Mouse (Mus musculus): ENCODE measurements around the gene Utrn. TPM values are rescaled to one million over a fixed set of nuclear protein-coding genes. Genes with fewer than 3 reads are reported as not detected.

Utrn gene
- polyA plus RNA-seq, 1 experiment: 13.9 TPM

GRCm38 (mm10) chr10:12762668-12763067, 106.5 kb downstream of the Utrn start:
- Histone ChIP-seq H3K27me3 (ENCODE audit: control insufficient read depth, insufficient read depth, insufficient read length) (no peaks in the 10 kb centered on the region), H3K36me3 (ENCODE audit: control insufficient read depth, insufficient read depth) (peaks cover 19% of the 10 kb centered on the region), H3ac (ENCODE audit: control insufficient read depth, insufficient read length) (no peak overlapping the region), H3K4me3 (no peak overlapping the region), H3K4me2 (ENCODE audit: low read depth) (no peak overlapping the region), H3K79me2 (ENCODE audit: control insufficient read depth, insufficient read depth) (peaks cover 20% of the 10 kb centered on the region)
- TF ChIP-seq SRF (IDR thresholded peaks at IDR 0.05; ENCODE audit: control insufficient read depth, insufficient read length, low read depth): no peak
- no peak for TF ChIP-seq MYOD1 (IDR thresholded peaks at IDR 0.05; ENCODE audit: control insufficient read depth in 1 of 3, insufficient read length in 2 of 3, low read depth in 2 of 3)
- TF ChIP-seq TCF12 (IDR thresholded peaks at IDR 0.05; ENCODE audit: insufficient read depth, poor library complexity, severe bottlenecking): no peak

GRCm38 (mm10) chr10:12758702-12758988, 110.5 kb downstream of the Utrn start:
- Histone ChIP-seq H3K79me2 (ENCODE audit: control insufficient read depth, insufficient read depth) (peaks cover 17% of the 10 kb centered on the region), H3K36me3 (ENCODE audit: control insufficient read depth, insufficient read depth) (peaks cover 3% of the 10 kb centered on the region), H3K27me3 (ENCODE audit: control insufficient read depth, insufficient read depth, insufficient read length) (no peaks in the 10 kb centered on the region), H3K4me2 (ENCODE audit: low read depth) (peak overlapping the region; percentile 12), H3K4me3 (no peak overlapping the region), H3ac (ENCODE audit: control insufficient read depth, insufficient read length) (no peak overlapping the region)
- TF ChIP-seq USF1 (IDR thresholded peaks at IDR 0.05; ENCODE audit: low read depth): no peak
- TF ChIP-seq MYOD1 (IDR thresholded peaks at IDR 0.05; ENCODE audit: control insufficient read depth in 1 of 3, insufficient read length in 2 of 3, low read depth in 2 of 3): no peak
- TF ChIP-seq TCF12 (IDR thresholded peaks at IDR 0.05; ENCODE audit: insufficient read depth, poor library complexity, severe bottlenecking): no peak
- no peak for TF ChIP-seq SRF (IDR thresholded peaks at IDR 0.05; ENCODE audit: control insufficient read depth, insufficient read length, low read depth)
- no peak for TF ChIP-seq TCF3 (IDR thresholded peaks at IDR 0.05; ENCODE audit: insufficient read length, low read depth)
- TF ChIP-seq CEBPB (IDR thresholded peaks at IDR 0.05; ENCODE audit: insufficient read depth, poor library complexity, severe bottlenecking): no peak
- TF ChIP-seq MAX (IDR thresholded peaks at IDR 0.05; ENCODE audit: low read depth): no peak
- no peak for TF ChIP-seq REST (IDR thresholded peaks at IDR 0.05; ENCODE audit: insufficient read depth, insufficient read length)
- TF ChIP-seq E2F4 (IDR thresholded peaks at IDR 0.05; ENCODE audit: insufficient read depth): no peak
- TF ChIP-seq MYOG (IDR thresholded peaks at IDR 0.05; ENCODE audit: control insufficient read depth in 1 of 3, insufficient read depth in 1 of 3, insufficient read length in 2 of 3, low read depth in 2 of 3): no peak

- Histone ChIP-seq H3K4me3 (no peak overlapping the region), H3ac (ENCODE audit: control insufficient read depth, insufficient read length) (no peak overlapping the region), H3K27me3 (ENCODE audit: control insufficient read depth, insufficient read depth, insufficient read length) (no peaks in the 10 kb centered on the region), H3K36me3 (ENCODE audit: control insufficient read depth, insufficient read depth) (no peaks in the 10 kb centered on the region), H3K79me2 (ENCODE audit: control insufficient read depth, insufficient read depth) (peaks cover 22% of the 10 kb centered on the region), H3K4me2 (ENCODE audit: low read depth) (peak overlapping the region; percentile 12)
- TF ChIP-seq POLR2AphosphoS2 (IDR thresholded peaks at IDR 0.05; ENCODE audit: insufficient read length, low read depth) (no peak), CEBPB (IDR thresholded peaks at IDR 0.05; ENCODE audit: insufficient read depth, poor library complexity, severe bottlenecking) (peak; percentile 84), MAX (IDR thresholded peaks at IDR 0.05; ENCODE audit: low read depth) (no peak), REST (IDR thresholded peaks at IDR 0.05; ENCODE audit: insufficient read depth, insufficient read length) (no peak)
Observed at GRCm38 (mm10) chr10:12757943-12758701, 111.0 kb downstream of the Utrn start.

- H3K36me3 ChIP-seq (ENCODE audit: control insufficient read depth, insufficient read depth): peaks cover 4% of the 10 kb centered on the region
- TF ChIP-seq E2F4 (IDR thresholded peaks at IDR 0.05; ENCODE audit: insufficient read depth) (no peak), MYOD1 (IDR thresholded peaks at IDR 0.05; ENCODE audit: control insufficient read depth in 1 of 3, insufficient read length in 2 of 3, low read depth in 2 of 3) (peak in 1 of 3 experiments; percentile 70)
Observed at GRCm38 (mm10) chr10:12756692-12757091, 112.5 kb downstream of the Utrn start.

GRCm38 (mm10) chr10:12754911-12755310, 114.3 kb downstream of the Utrn start:
- Histone ChIP-seq H3K27me3 (ENCODE audit: control insufficient read depth, insufficient read depth, insufficient read length) (no peaks in the 10 kb centered on the region), H3K36me3 (ENCODE audit: control insufficient read depth, insufficient read depth) (peaks cover 9% of the 10 kb centered on the region), H3K79me2 (ENCODE audit: control insufficient read depth, insufficient read depth) (peaks cover 26% of the 10 kb centered on the region), H3ac (ENCODE audit: control insufficient read depth, insufficient read length) (no peak overlapping the region), H3K4me2 (ENCODE audit: low read depth) (no peak overlapping the region), H3K4me3 (no peak overlapping the region)
- TF ChIP-seq TCF3 (IDR thresholded peaks at IDR 0.05; ENCODE audit: insufficient read length, low read depth) (no peak), MAX (IDR thresholded peaks at IDR 0.05; ENCODE audit: low read depth) (no peak), USF1 (IDR thresholded peaks at IDR 0.05; ENCODE audit: low read depth) (no peak), REST (IDR thresholded peaks at IDR 0.05; ENCODE audit: insufficient read depth, insufficient read length) (no peak), CEBPB (IDR thresholded peaks at IDR 0.05; ENCODE audit: insufficient read depth, poor library complexity, severe bottlenecking) (no peak), SRF (IDR thresholded peaks at IDR 0.05; ENCODE audit: control insufficient read depth, insufficient read length, low read depth) (no peak), MYOG (IDR thresholded peaks at IDR 0.05; ENCODE audit: control insufficient read depth in 1 of 3, insufficient read depth in 1 of 3, insufficient read length in 2 of 3, low read depth in 2 of 3) (no peak), TCF12 (IDR thresholded peaks at IDR 0.05; ENCODE audit: insufficient read depth, poor library complexity, severe bottlenecking) (no peak), E2F4 (IDR thresholded peaks at IDR 0.05; ENCODE audit: insufficient read depth) (no peak)

More at GRCm38 (mm10) chr10:12756692-12757091, 112.5 kb downstream of the Utrn start:
- H3K79me2 ChIP-seq (ENCODE audit: control insufficient read depth, insufficient read depth): peaks cover 26% of the 10 kb centered on the region
- H3K27me3 ChIP-seq (ENCODE audit: control insufficient read depth, insufficient read depth, insufficient read length): no peaks in the 10 kb centered on the region
- H3K4me2 ChIP-seq (ENCODE audit: low read depth): no peak overlapping the region
- H3K4me3 ChIP-seq: no peak overlapping the region
- H3ac ChIP-seq (ENCODE audit: control insufficient read depth, insufficient read length): no peak overlapping the region

All from myocyte (in vitro differentiated cells).